Mouse (Mus musculus) midbrain, embryonic 12.5 days (tissue): ENCODE measurements around the gene Dennd1a. TPM values are rescaled to one million over a fixed set of nuclear protein-coding genes. Genes with fewer than 3 reads are reported as not detected.

Source experiments
- ATAC-seq: fragments of 200-750 bp; cut with Nextera tagmentation; 2 replicates; pipeline ENCODE4 v1.8.0; 2017; ENCODE audit warnings: low read depth, moderate TSS enrichment, moderate library complexity; ENCODE audit not compliant: low FRiP score
- H3K27ac ChIP-seq: fragments of 300-500 bp; sonication (generic); replicated peaks from 2 replicates; pipeline ENCODE4 v1.5.1; 2016; ENCODE audit warnings: mild to moderate bottlenecking
- H3K27me3 ChIP-seq: fragments of 300-500 bp; sonication (generic); 2 replicates; pipeline ENCODE4 v1.6.1; 2016; ENCODE audit warnings: mild to moderate bottlenecking
- H3K36me3 ChIP-seq: fragments of 300-500 bp; sonication (generic); 2 replicates; pipeline ENCODE4 v1.6.1; 2016
- H3K4me1 ChIP-seq: fragments of 300-500 bp; sonication (generic); 2 replicates; pipeline ENCODE4 v1.6.1; 2016
- H3K4me2 ChIP-seq: fragments of 300-500 bp; sonication (generic); replicated peaks from 2 replicates; pipeline ENCODE4 v1.6.1; 2016; ENCODE audit warnings: mild to moderate bottlenecking, moderate library complexity
- H3K4me3 ChIP-seq: fragments of 300-500 bp; sonication (generic); 2 replicates; pipeline ENCODE4 v1.5.1; 2016; ENCODE audit warnings: mild to moderate bottlenecking
- H3K9ac ChIP-seq: fragments of 300-500 bp; sonication (generic); replicated peaks from 2 replicates; pipeline ENCODE4 v1.6.1; 2016; ENCODE audit warnings: mild to moderate bottlenecking, moderate library complexity
- H3K9me3 ChIP-seq: fragments of 300-500 bp; sonication (generic); 2 replicates; pipeline ENCODE4 v1.6.1; 2016; ENCODE audit warnings: mild to moderate bottlenecking
- WGBS: fragments of 180-500 bp; shearing (Covaris S2); methylation state at CpG from one replicate; pipeline ENCODE4 v1.1.7; 2016; 5-methylcytosine and 5-hydroxymethylcytosine counted together
- polyA plus RNA-seq: library from polyadenylated mRNA; unstranded; fragments of >200 nt; fragmentation: Nextera tagmentation; extraction: Ambion mirVana; gene quantifications from 2 replicates; pipeline ENCODE4 v1.2.1, GENCODE M21; 2016

Gene Dennd1a
- polyA plus RNA-seq, 1 experiment from 2014 or later = 25.6 TPM

GRCm38 (mm10) chr2:38159736-38160135 lies 127.5 kb downstream of the Dennd1a start:
- no peak for ATAC-seq
- no peak overlapping the region for H3K4me3 ChIP-seq
- peaks cover 9% of the 10 kb centered on the region for H3K27me3 ChIP-seq
- WGBS = 85% methylated on average over 1 of the region's 1 CpGs
- H3K4me1 ChIP-seq = peaks cover 20% of the 10 kb centered on the region
- no peaks in the 10 kb centered on the region for H3K9me3 ChIP-seq
- H3K9ac ChIP-seq = no peak overlapping the region
- no peak overlapping the region for H3K4me2 ChIP-seq
- 0 out of 2 replicates have a peak overlapping the region, but pooled peaks have one; percentile 21 for H3K27ac ChIP-seq
- no peaks in the 10 kb centered on the region for H3K36me3 ChIP-seq

DNA sequence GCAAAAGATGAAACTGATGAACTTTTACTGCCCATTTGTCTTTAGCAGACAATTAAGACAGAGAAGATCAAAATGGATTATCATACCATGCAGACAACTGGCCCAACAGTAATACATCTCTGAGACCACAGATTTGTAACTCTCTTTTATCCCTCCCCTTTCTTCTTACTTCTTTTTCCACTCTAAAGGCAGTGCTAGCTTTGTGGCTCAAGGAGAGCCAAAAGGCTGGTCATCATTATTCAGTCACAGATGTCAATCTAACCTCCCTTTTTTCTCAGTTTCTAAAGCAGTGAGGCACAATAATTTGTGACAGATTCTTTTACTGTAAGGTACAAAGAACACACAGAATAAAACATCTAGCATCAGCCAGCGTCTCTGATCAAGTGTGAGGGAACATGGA lies 130.2 kb downstream of the Dennd1a start:
- H3K4me1 ChIP-seq = peaks cover 16% of the 10 kb centered on the region
- H3K27ac ChIP-seq = peak overlapping the region; percentile 35; the same call in 1 of the 2 replicates
- WGBS = 26% methylated on average over 1 of the region's 1 CpGs
- H3K27me3 ChIP-seq = peaks cover 3% of the 10 kb centered on the region; the same call in 1 of the 2 replicates
- 0 out of 2 replicates have a peak overlapping the region, but pooled peaks have one; percentile 6 for H3K4me2 ChIP-seq
- no peak overlapping the region for H3K9ac ChIP-seq
- no peak overlapping the region for H3K4me3 ChIP-seq
- H3K9me3 ChIP-seq = no peaks in the 10 kb centered on the region
- no peaks in the 10 kb centered on the region for H3K36me3 ChIP-seq
- ATAC-seq = no peak

- Histone ChIP-seq H3K9me3 (no peaks in the 10 kb centered on the region), H3K4me3 (no peak overlapping the region), H3K4me2 (no peak overlapping the region), H3K4me1 (peaks cover 10% of the 10 kb centered on the region), H3K9ac (no peak overlapping the region), H3K27me3 (peaks cover 3% of the 10 kb centered on the region; the same call in 1 of the 2 replicates), H3K27ac (no peak overlapping the region), H3K36me3 (no peaks in the 10 kb centered on the region)
- ATAC-seq = no peak
- 53% methylated on average over 2 of the region's 2 CpGs for WGBS
Measured at GRCm38 (mm10) chr2:38156001-38156400, 131.2 kb downstream of the Dennd1a start.

DNA sequence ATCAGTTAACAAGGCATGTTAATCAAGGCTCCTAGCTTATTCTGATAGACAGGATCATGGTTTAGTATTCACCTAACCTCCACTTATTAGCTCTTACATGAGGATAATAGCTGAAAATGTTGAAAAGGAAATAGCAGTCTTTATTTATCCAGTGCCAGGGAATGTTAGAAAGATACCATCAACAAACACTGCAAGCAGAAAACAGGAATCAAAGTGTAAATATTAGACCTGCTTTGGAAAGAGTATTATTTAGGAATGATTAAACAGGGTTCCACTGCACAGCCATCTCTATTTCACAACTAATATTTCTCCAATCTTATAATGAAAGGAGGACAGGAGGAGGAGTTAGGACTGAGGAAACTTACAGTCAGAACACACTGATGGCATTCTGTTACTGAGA lies 142.4 kb downstream of the Dennd1a start:
- Histone ChIP-seq H3K27ac (peak overlapping the region; percentile 80), H3K27me3 (peaks cover 2% of the 10 kb centered on the region), H3K9me3 (no peaks in the 10 kb centered on the region), H3K4me3 (no peak overlapping the region), H3K9ac (no peak overlapping the region), H3K4me2 (peak overlapping the region; percentile 9; the same call in 1 of the 2 replicates), H3K36me3 (no peaks in the 10 kb centered on the region), H3K4me1 (peaks cover 53% of the 10 kb centered on the region)
- no peak for ATAC-seq

GRCm38 (mm10) chr2:38144067-38144779 lies 143.0 kb downstream of the Dennd1a start:
- H3K4me1 ChIP-seq = peaks cover 57% of the 10 kb centered on the region
- peak; percentile 90 for ATAC-seq

GRCm38 (mm10) chr2:38142905-38143304 lies 144.3 kb downstream of the Dennd1a start:
- 26% methylated on average over 5 of the region's 5 CpGs for WGBS
- H3K4me3 ChIP-seq = no peak overlapping the region
- no peak overlapping the region for H3K4me2 ChIP-seq
- peaks cover 2% of the 10 kb centered on the region for H3K27me3 ChIP-seq
- no peak overlapping the region for H3K9ac ChIP-seq
- peaks cover 60% of the 10 kb centered on the region for H3K4me1 ChIP-seq
- ATAC-seq = no peak
- H3K36me3 ChIP-seq = no peaks in the 10 kb centered on the region
- H3K27ac ChIP-seq = peak overlapping the region; percentile 78
- H3K9me3 ChIP-seq = no peaks in the 10 kb centered on the region

More at GRCm38 (mm10) chr2:38144067-38144779, 143.0 kb downstream of the Dennd1a start:
- Histone ChIP-seq H3K27me3 (peaks cover 2% of the 10 kb centered on the region), H3K9ac (no peak overlapping the region), H3K4me2 (peak overlapping the region; percentile 9; the same call in 1 of the 2 replicates), H3K36me3 (no peaks in the 10 kb centered on the region), H3K9me3 (no peaks in the 10 kb centered on the region), H3K4me3 (no peak overlapping the region), H3K27ac (peak overlapping the region; percentile 80)
- 13% methylated on average over 8 of the region's 8 CpGs for WGBS

DNA sequence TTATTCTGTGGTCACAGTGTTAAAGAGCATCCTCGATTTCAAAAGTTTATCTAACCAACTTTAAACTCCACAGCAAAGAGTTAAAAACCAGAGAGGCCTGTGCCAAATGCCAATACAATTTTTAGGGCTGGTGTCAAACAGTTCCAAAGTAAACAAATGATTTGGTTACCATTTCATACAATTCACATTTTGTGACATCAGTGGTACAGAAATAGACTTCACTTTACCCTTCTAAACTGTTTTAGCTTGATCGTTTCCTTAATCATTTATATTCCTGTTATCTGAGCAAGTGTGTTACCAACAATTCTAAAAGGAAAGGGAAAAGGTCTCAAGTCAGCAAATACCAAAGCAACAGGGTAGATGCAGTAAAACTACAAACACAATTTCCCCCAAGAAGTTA lies 145.0 kb downstream of the Dennd1a start:
- H3K4me3 ChIP-seq = no peak overlapping the region
- 64% methylated on average over 2 of the region's 2 CpGs for WGBS
- no peaks in the 10 kb centered on the region for H3K9me3 ChIP-seq
- no peak overlapping the region for H3K9ac ChIP-seq
- H3K27me3 ChIP-seq = peaks cover 2% of the 10 kb centered on the region; the same call in 1 of the 2 replicates
- ATAC-seq = no peak
- no peaks in the 10 kb centered on the region for H3K36me3 ChIP-seq
- H3K4me1 ChIP-seq = peaks cover 63% of the 10 kb centered on the region
- 0 out of 2 replicates have a peak overlapping the region, but pooled peaks have one; percentile 78 for H3K27ac ChIP-seq
- no peak overlapping the region for H3K4me2 ChIP-seq

DNA sequence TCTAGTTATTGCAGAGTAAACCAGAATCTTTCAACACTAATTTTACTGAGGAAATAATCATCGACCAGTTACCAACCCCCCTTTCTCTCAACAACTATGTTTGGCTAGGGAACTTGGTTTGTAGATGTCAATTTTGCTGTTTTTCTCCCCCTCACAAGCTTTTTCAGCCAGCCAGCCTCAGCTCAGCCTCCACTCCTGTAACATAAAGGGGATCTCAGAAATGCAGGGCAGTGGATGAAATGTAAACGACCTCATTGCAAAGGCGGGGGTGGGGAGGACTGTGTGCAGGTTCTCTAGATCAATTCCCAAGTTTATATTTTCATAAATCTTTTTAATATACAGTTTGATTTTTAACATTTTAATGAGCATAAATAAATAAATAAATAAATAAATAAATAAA lies 147.7 kb downstream of the Dennd1a start:
- H3K4me3 ChIP-seq = no peak overlapping the region
- H3K4me2 ChIP-seq = no peak overlapping the region
- WGBS = 52% methylated on average over 3 of the region's 3 CpGs
- peak overlapping the region; percentile 49; the same call in 1 of the 2 replicates for H3K27ac ChIP-seq
- no peak for ATAC-seq
- no peaks in the 10 kb centered on the region for H3K27me3 ChIP-seq
- no peaks in the 10 kb centered on the region for H3K36me3 ChIP-seq
- H3K9ac ChIP-seq = no peak overlapping the region
- no peaks in the 10 kb centered on the region for H3K9me3 ChIP-seq
- H3K4me1 ChIP-seq = peaks cover 54% of the 10 kb centered on the region

DNA sequence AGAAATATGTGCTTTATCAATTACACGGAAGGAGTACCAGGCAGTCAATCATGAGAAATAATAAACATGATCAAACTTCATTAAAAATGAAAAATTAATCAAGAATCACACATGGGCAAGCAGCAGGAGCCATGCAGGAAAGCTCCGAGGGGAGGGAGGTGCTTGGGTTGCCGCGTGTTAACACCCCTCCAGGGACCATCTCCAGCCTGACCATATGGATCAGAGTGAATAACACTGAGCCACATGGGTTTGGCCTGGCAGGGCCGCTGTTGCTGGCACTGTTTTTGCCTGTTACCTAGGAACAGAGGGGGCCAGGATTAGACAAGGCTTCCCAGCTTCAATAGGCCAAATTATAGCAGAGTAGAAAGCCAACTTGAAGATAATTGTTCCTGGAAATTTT lies 150.1 kb downstream of the Dennd1a start:
- no peaks in the 10 kb centered on the region for H3K36me3 ChIP-seq
- H3K27me3 ChIP-seq = no peaks in the 10 kb centered on the region
- peak; percentile 85 for ATAC-seq
- no peak overlapping the region for H3K27ac ChIP-seq
- H3K4me2 ChIP-seq = no peak overlapping the region
- H3K4me1 ChIP-seq = peaks cover 36% of the 10 kb centered on the region
- 26% methylated on average over 5 of the region's 5 CpGs for WGBS
- no peaks in the 10 kb centered on the region for H3K9me3 ChIP-seq
- no peak overlapping the region for H3K9ac ChIP-seq
- no peak overlapping the region for H3K4me3 ChIP-seq

DNA sequence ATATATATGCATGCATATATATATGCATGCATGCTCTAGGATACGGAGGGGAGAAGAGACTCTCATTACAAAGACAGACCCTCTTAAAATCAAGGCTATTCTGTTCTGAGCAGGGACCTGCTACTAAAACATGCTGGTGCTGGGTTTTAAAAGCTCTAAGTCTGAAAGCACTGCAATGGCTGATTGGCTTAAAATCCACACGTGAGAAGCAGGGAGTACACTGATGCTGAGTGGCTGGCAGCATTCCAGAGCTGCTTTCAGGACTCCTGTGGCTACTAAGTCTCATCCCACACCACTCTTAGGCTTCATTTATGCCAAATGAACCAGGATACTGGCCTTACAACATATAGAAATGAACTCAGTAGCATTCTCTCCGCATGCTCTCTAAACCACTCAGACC lies 151.8 kb downstream of the Dennd1a start:
- 55% methylated on average over 3 of the region's 3 CpGs for WGBS
- no peak for ATAC-seq
- Histone ChIP-seq H3K4me3 (no peak overlapping the region), H3K27me3 (no peaks in the 10 kb centered on the region), H3K36me3 (no peaks in the 10 kb centered on the region), H3K27ac (no peak overlapping the region), H3K9ac (no peak overlapping the region), H3K9me3 (no peaks in the 10 kb centered on the region), H3K4me1 (peaks cover 24% of the 10 kb centered on the region), H3K4me2 (no peak overlapping the region)

- no peak overlapping the region for H3K4me2 ChIP-seq
- H3K9ac ChIP-seq = no peak overlapping the region
- H3K27ac ChIP-seq = no peak overlapping the region
- no peaks in the 10 kb centered on the region for H3K27me3 ChIP-seq
- no peaks in the 10 kb centered on the region for H3K9me3 ChIP-seq
- peaks cover 11% of the 10 kb centered on the region for H3K4me1 ChIP-seq
- 85% methylated on average over 5 of the region's 5 CpGs for WGBS
- no peak for ATAC-seq
- H3K36me3 ChIP-seq = no peaks in the 10 kb centered on the region
- no peak overlapping the region for H3K4me3 ChIP-seq
Measured at GRCm38 (mm10) chr2:38133036-38133825, 154.0 kb downstream of the Dennd1a start.

- no peaks in the 10 kb centered on the region for H3K27me3 ChIP-seq
- no peak overlapping the region for H3K27ac ChIP-seq
- no peak overlapping the region for H3K4me2 ChIP-seq
- H3K4me1 ChIP-seq = peaks cover 9% of the 10 kb centered on the region
- H3K4me3 ChIP-seq = no peak overlapping the region
- 86% methylated on average over 1 of the region's 1 CpGs for WGBS
- H3K9ac ChIP-seq = no peak overlapping the region
- no peak for ATAC-seq
- no peaks in the 10 kb centered on the region for H3K36me3 ChIP-seq
- H3K9me3 ChIP-seq = no peaks in the 10 kb centered on the region
Measured at GRCm38 (mm10) chr2:38132233-38132822, 154.9 kb downstream of the Dennd1a start.
